Mouse (Mus musculus): Measurements from ENCODE around the gene Tspan5. TPM values are rescaled to one million over a fixed set of nuclear protein-coding genes. Genes with fewer than 3 reads are reported as not detected.

Tspan5 gene
- polyA plus RNA-seq (2015; fragmentation: Illumina TruSeq; extraction: RNeasy Lipid Tissue Mini Kit (QIAGEN cat#74804); ENCODE audit: low read depth, low replicate concordance) = 164 TPM

DNA sequence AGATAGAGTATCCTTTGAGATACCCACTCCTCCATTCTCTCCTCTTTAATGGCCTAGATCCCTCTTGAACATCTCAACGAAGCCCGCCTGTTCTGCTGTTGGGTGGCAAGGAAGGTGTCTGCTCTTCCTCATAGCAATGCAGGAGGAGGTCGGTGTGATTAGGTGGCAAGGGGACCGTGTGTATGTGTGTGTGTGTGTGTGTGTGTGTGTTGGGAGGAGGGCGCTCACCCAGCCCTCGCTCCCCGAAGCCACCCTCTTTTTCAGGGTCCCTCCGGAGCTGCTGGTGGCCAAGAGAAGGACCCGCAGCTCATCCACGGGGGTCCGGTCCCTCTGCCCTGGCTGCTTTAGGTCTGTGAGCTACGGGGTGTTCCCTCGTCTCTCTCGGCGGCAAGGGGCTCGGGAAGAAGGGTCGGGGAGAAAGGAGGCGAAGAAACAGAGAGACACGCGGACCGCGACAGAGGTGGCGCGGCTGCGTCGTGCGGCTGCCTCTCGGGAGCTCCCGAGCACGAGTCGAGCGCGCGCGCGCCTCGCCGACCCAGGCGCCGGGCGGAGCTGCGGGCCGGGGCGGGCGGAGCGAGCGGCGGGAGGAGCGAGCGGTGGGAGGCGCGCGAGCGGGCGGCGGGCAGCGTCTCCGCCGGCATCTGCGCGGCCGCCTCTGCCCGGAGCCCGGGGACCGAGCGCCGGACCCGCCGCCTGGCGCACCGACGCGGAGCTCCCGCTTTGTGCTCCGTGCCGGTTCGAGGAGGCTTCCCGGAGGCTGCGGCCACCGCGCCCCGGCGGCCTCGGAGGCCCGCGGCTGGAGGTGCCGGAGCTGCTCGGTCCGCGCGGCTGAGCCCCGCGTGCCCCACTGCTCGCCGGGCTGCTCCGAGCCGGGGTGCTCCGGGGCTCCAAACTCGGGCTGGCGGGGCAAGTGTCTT, at the start of gene Tspan5:
Gene Tspan5 (plus strand): TSS at position 547 of the 917 bp plus-strand sequence.

Other genes starting within 250 kb of the Tspan5 start
- 247 TPM for gene Eif4e, start 216.0 kb upstream of the Tspan5 start, polyA plus RNA-seq (2015; fragmentation: Illumina TruSeq; extraction: RNeasy Lipid Tissue Mini Kit (QIAGEN cat#74804); ENCODE audit: low read depth, low replicate concordance)